Mouse (Mus musculus) myocyte (in vitro differentiated cells): ENCODE results near the gene Srsf3.

Experiments used
- CEBPB ChIP-seq: IDR thresholded peaks from 2 replicates; pipeline ENCODE4 v1.6.1; 2011; ENCODE audit warnings: mild to moderate bottlenecking, moderate library complexity; ENCODE audit not compliant: poor library complexity, insufficient read depth, severe bottlenecking
- E2F4 ChIP-seq: IDR thresholded peaks from one replicate; pipeline ENCODE4 v1.6.1; 2011; ENCODE audit warnings: mild to moderate bottlenecking, control low read depth, moderate library complexity; ENCODE audit not compliant: insufficient read depth
- MAX ChIP-seq: IDR thresholded peaks from one replicate; pipeline ENCODE4 v1.6.1; 2011; ENCODE audit warnings: low read depth, mild to moderate bottlenecking, control low read depth
- MYOD1 ChIP-seq, 3 experiments: IDR thresholded peaks; one replicate each; pipeline ENCODE4 v1.6.1; 2011; ENCODE audit warnings: control low read depth in 2 of 3, low read depth in 2 of 3, mild to moderate bottlenecking in 2 of 3, moderate library complexity in 1 of 3; ENCODE audit not compliant: insufficient read length in 2 of 3, control insufficient read depth in 1 of 3
- MYOG ChIP-seq, 3 experiments: IDR thresholded peaks; one replicate each; pipeline ENCODE4 v1.6.1; 2011; ENCODE audit warnings: control low read depth in 2 of 3, low read depth in 2 of 3, mild to moderate bottlenecking in 2 of 3; ENCODE audit not compliant: insufficient read length in 2 of 3, control insufficient read depth in 1 of 3, insufficient read depth in 1 of 3
- POLR2A ChIP-seq: IDR thresholded peaks from one replicate; pipeline ENCODE4 v1.6.1; 2011; ENCODE audit warnings: low read depth, mild to moderate bottlenecking, control low read depth, moderate library complexity; ENCODE audit not compliant: insufficient read length
- POLR2AphosphoS2 ChIP-seq: IDR thresholded peaks from one replicate; pipeline ENCODE4 v1.6.1; 2011; ENCODE audit warnings: low read depth, control low read depth; ENCODE audit not compliant: insufficient read length
- REST ChIP-seq: IDR thresholded peaks from one replicate; pipeline ENCODE4 v1.6.1; 2011; ENCODE audit warnings: mild to moderate bottlenecking, control low read depth, moderate library complexity; ENCODE audit not compliant: insufficient read depth, insufficient read length
- SRF ChIP-seq: IDR thresholded peaks from one replicate; pipeline ENCODE4 v1.6.1; 2011; ENCODE audit warnings: low read depth; ENCODE audit not compliant: control insufficient read depth, insufficient read length
- TCF12 ChIP-seq: IDR thresholded peaks from one replicate; pipeline ENCODE4 v1.6.1; 2011; ENCODE audit warnings: mild to moderate bottlenecking, control low read depth; ENCODE audit not compliant: poor library complexity, insufficient read depth, severe bottlenecking
- TCF3 ChIP-seq: IDR thresholded peaks from one replicate; pipeline ENCODE4 v1.6.1; 2011; ENCODE audit warnings: low read depth, control low read depth; ENCODE audit not compliant: insufficient read length
- USF1 ChIP-seq: IDR thresholded peaks from one replicate; pipeline ENCODE4 v1.6.1; 2011; ENCODE audit warnings: low read depth, mild to moderate bottlenecking, control low read depth, moderate library complexity

GRCm38 (mm10) chr17:29016705-29017104, 15.7 kb upstream of the Srsf3 start:
- TF ChIP-seq USF1 (no peak), POLR2AphosphoS2 (no peak), E2F4 (no peak), POLR2A (no peak), SRF (no peak), MAX (no peak), TCF12 (no peak), TCF3 (no peak), MYOD1 (IDR thresholded peaks at IDR 0.05; ENCODE audit: control insufficient read depth in 1 of 3, insufficient read length in 2 of 3, low read depth in 2 of 3) (no peak), MYOG (IDR thresholded peaks at IDR 0.05; ENCODE audit: control insufficient read depth in 1 of 3, insufficient read depth in 1 of 3, insufficient read length in 2 of 3, low read depth in 2 of 3) (no peak), CEBPB (no peak), REST (no peak)
